Mouse (Mus musculus): ENCODE measurements around the gene 6030468B19Rik. TPM values are rescaled to one million over a fixed set of nuclear protein-coding genes. Genes with fewer than 3 reads are reported as not detected.

The 6030468B19Rik gene
- polyA plus RNA-seq, 1 experiment from 2014 or later: 0.65 TPM

- ATAC-seq (ENCODE audit: insufficient read depth, low FRiP score, low TSS enrichment): no peak
- Histone ChIP-seq H3K27me3 (ENCODE audit: control insufficient read depth, insufficient read depth, low read length) (no peaks in the 10 kb centered on the region), H3K36me3 (ENCODE audit: control insufficient read depth, insufficient read depth, low read length) (no peaks in the 10 kb centered on the region), H3K4me2 (ENCODE audit: low read depth) (no peak overlapping the region), H3K4me1 (ENCODE audit: control insufficient read depth, insufficient read depth, low read length) (peaks cover 6% of the 10 kb centered on the region; the same call in 1 of the 2 replicates), H3K27ac (ENCODE audit: low read depth, low read length) (no peak overlapping the region), H3K4me3 (ENCODE audit: low read depth, low read length) (no peak overlapping the region), H3K9ac (ENCODE audit: low read length) (no peak overlapping the region), H3K9me3 (ENCODE audit: control insufficient read depth, low read length) (no peaks in the 10 kb centered on the region)
- 24% methylated on average over 13 of the region's 13 CpGs for WGBS
- DNase-seq (ENCODE audit: low spot score): peak; percentile 30
Observed at GRCm38 (mm10) chr11:117836306-117836705, 38.8 kb downstream of the 6030468B19Rik start.

GRCm38 (mm10) chr11:117838572-117838971, 41.1 kb downstream of the 6030468B19Rik start:
- 75% methylated on average over 2 of the region's 2 CpGs for WGBS
- no peak overlapping the region for H3K4me2 ChIP-seq (ENCODE audit: low read depth)
- H3K4me3 ChIP-seq (ENCODE audit: low read depth, low read length): no peak overlapping the region
- ATAC-seq (ENCODE audit: insufficient read depth, low FRiP score, low TSS enrichment) (no peak), DNase-seq (ENCODE audit: low spot score) (no peak)
- H3K36me3 ChIP-seq (ENCODE audit: control insufficient read depth, insufficient read depth, low read length): no peaks in the 10 kb centered on the region
- H3K4me1 ChIP-seq (ENCODE audit: control insufficient read depth, insufficient read depth, low read length): no peaks in the 10 kb centered on the region
- no peak overlapping the region for H3K27ac ChIP-seq (ENCODE audit: low read depth, low read length)
- no peak overlapping the region for H3K9ac ChIP-seq (ENCODE audit: low read length)
- H3K9me3 ChIP-seq (ENCODE audit: control insufficient read depth, low read length): no peaks in the 10 kb centered on the region
- H3K27me3 ChIP-seq (ENCODE audit: control insufficient read depth, insufficient read depth, low read length): no peaks in the 10 kb centered on the region

- ATAC-seq (ENCODE audit: insufficient read depth, low FRiP score, low TSS enrichment): no peak
- Histone ChIP-seq H3K4me1 (ENCODE audit: control insufficient read depth, insufficient read depth, low read length) (no peaks in the 10 kb centered on the region), H3K27me3 (ENCODE audit: control insufficient read depth, insufficient read depth, low read length) (no peaks in the 10 kb centered on the region), H3K9ac (ENCODE audit: low read length) (no peak overlapping the region), H3K4me2 (ENCODE audit: low read depth) (no peak overlapping the region), H3K36me3 (ENCODE audit: control insufficient read depth, insufficient read depth, low read length) (no peaks in the 10 kb centered on the region), H3K27ac (ENCODE audit: low read depth, low read length) (no peak overlapping the region), H3K9me3 (ENCODE audit: control insufficient read depth, low read length) (no peaks in the 10 kb centered on the region), H3K4me3 (ENCODE audit: low read depth, low read length) (no peak overlapping the region)
- DNase-seq (ENCODE audit: low spot score): no peak
- 83% methylated on average over 1 of the region's 1 CpGs for WGBS
Observed at GRCm38 (mm10) chr11:117839021-117839420, 41.6 kb downstream of the 6030468B19Rik start.

GRCm38 (mm10) chr11:117840910-117841309, 43.5 kb downstream of the 6030468B19Rik start:
- H3K4me2 ChIP-seq (ENCODE audit: low read depth): no peak overlapping the region
- no peaks in the 10 kb centered on the region for H3K36me3 ChIP-seq (ENCODE audit: control insufficient read depth, insufficient read depth, low read length)
- no peaks in the 10 kb centered on the region for H3K27me3 ChIP-seq (ENCODE audit: control insufficient read depth, insufficient read depth, low read length)
- 50% methylated on average over 1 of the region's 1 CpGs for WGBS
- no peak overlapping the region for H3K9ac ChIP-seq (ENCODE audit: low read length)
- no peak overlapping the region for H3K27ac ChIP-seq (ENCODE audit: low read depth, low read length)
- DNase-seq (ENCODE audit: low spot score) (no peak), ATAC-seq (ENCODE audit: insufficient read depth, low FRiP score, low TSS enrichment) (no peak)
- no peak overlapping the region for H3K4me3 ChIP-seq (ENCODE audit: low read depth, low read length)
- no peaks in the 10 kb centered on the region for H3K4me1 ChIP-seq (ENCODE audit: control insufficient read depth, insufficient read depth, low read length)
- no peaks in the 10 kb centered on the region for H3K9me3 ChIP-seq (ENCODE audit: control insufficient read depth, low read length)

- no peak overlapping the region for H3K27ac ChIP-seq (ENCODE audit: low read depth, low read length)
- no peaks in the 10 kb centered on the region for H3K27me3 ChIP-seq (ENCODE audit: control insufficient read depth, insufficient read depth, low read length)
- H3K4me2 ChIP-seq (ENCODE audit: low read depth): no peak overlapping the region
- no peak overlapping the region for H3K4me3 ChIP-seq (ENCODE audit: low read depth, low read length)
- DNase-seq (ENCODE audit: low spot score) (no peak), ATAC-seq (ENCODE audit: insufficient read depth, low FRiP score, low TSS enrichment) (no peak)
- 92% methylated on average over 2 of the region's 2 CpGs for WGBS
- H3K9ac ChIP-seq (ENCODE audit: low read length): no peak overlapping the region
- H3K4me1 ChIP-seq (ENCODE audit: control insufficient read depth, insufficient read depth, low read length): peaks cover 3% of the 10 kb centered on the region; the same call in 1 of the 2 replicates
- no peaks in the 10 kb centered on the region for H3K36me3 ChIP-seq (ENCODE audit: control insufficient read depth, insufficient read depth, low read length)
- H3K9me3 ChIP-seq (ENCODE audit: control insufficient read depth, low read length): no peaks in the 10 kb centered on the region
Observed at GRCm38 (mm10) chr11:117843434-117843833, 46.0 kb downstream of the 6030468B19Rik start.

- Histone ChIP-seq H3K27me3 (ENCODE audit: control insufficient read depth, insufficient read depth, low read length) (no peaks in the 10 kb centered on the region), H3K4me2 (ENCODE audit: low read depth) (no peak overlapping the region), H3K4me3 (ENCODE audit: low read depth, low read length) (no peak overlapping the region), H3K27ac (ENCODE audit: low read depth, low read length) (no peak overlapping the region), H3K9ac (ENCODE audit: low read length) (no peak overlapping the region), H3K9me3 (ENCODE audit: control insufficient read depth, low read length) (no peaks in the 10 kb centered on the region), H3K36me3 (ENCODE audit: control insufficient read depth, insufficient read depth, low read length) (no peaks in the 10 kb centered on the region), H3K4me1 (ENCODE audit: control insufficient read depth, insufficient read depth, low read length) (peaks cover 9% of the 10 kb centered on the region; the same call in 1 of the 2 replicates)
- ATAC-seq (ENCODE audit: insufficient read depth, low FRiP score, low TSS enrichment): no peak
- 74% methylated on average over 2 of the region's 2 CpGs for WGBS
- DNase-seq (ENCODE audit: low spot score): no peak
Observed at GRCm38 (mm10) chr11:117844997-117845396, 47.5 kb downstream of the 6030468B19Rik start.

DNA sequence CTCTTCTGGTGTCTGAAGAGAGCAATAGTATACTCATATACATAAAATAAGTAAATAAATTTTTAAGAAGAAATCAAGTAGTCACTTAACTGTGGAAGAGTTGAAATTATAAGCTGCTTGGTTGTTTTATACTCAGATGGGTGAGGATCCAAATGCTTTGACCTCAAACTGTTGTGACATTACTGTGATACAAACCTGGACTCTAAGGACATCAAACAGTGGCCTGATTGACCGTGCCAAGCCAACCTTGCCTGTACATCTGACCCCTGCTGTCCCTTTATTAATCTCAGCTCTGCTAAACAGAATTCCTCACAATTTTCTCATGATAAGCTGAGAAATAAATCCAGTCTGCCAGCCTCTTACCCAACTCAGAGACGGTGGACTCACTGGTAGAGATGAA, 48.2 kb downstream of the 6030468B19Rik start:
- DNase-seq (ENCODE audit: low spot score) (no peak), ATAC-seq (ENCODE audit: insufficient read depth, low FRiP score, low TSS enrichment) (no peak)
- Histone ChIP-seq H3K4me2 (ENCODE audit: low read depth) (no peak overlapping the region), H3K4me3 (ENCODE audit: low read depth, low read length) (no peak overlapping the region), H3K4me1 (ENCODE audit: control insufficient read depth, insufficient read depth, low read length) (peaks cover 12% of the 10 kb centered on the region; the same call in 1 of the 2 replicates), H3K27ac (ENCODE audit: low read depth, low read length) (no peak overlapping the region), H3K27me3 (ENCODE audit: control insufficient read depth, insufficient read depth, low read length) (no peaks in the 10 kb centered on the region), H3K9me3 (ENCODE audit: control insufficient read depth, low read length) (no peaks in the 10 kb centered on the region), H3K36me3 (ENCODE audit: control insufficient read depth, insufficient read depth, low read length) (no peaks in the 10 kb centered on the region), H3K9ac (ENCODE audit: low read length) (no peak overlapping the region)
- 87% methylated on average over 2 of the region's 2 CpGs for WGBS

DNA sequence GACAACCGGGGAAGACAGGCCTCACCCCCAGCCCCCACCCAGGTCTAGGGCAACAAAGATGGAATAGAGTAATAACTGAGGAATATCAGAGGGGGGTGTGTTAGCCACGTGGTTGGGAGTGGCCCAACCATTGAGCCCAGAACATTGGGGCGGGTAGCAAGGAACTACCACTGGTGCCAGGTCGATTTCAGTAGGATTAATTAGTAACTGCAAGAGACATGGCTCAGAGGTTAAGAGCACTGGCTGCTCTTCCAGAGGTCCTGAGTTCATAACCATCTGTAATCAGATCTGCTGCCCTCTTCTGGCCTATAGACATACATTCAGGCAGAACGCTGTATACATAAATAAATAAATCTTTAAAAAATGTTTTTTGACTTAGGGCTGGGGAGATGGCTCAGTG, 49.2 kb downstream of the 6030468B19Rik start:
- H3K27ac ChIP-seq (ENCODE audit: low read depth, low read length): no peak overlapping the region
- no peaks in the 10 kb centered on the region for H3K27me3 ChIP-seq (ENCODE audit: control insufficient read depth, insufficient read depth, low read length)
- DNase-seq (ENCODE audit: low spot score) (no peak), ATAC-seq (ENCODE audit: insufficient read depth, low FRiP score, low TSS enrichment) (no peak)
- H3K4me3 ChIP-seq (ENCODE audit: low read depth, low read length): no peak overlapping the region
- H3K4me2 ChIP-seq (ENCODE audit: low read depth): no peak overlapping the region
- no peak overlapping the region for H3K9ac ChIP-seq (ENCODE audit: low read length)
- no peaks in the 10 kb centered on the region for H3K9me3 ChIP-seq (ENCODE audit: control insufficient read depth, low read length)
- 68% methylated on average over 5 of the region's 5 CpGs for WGBS
- H3K4me1 ChIP-seq (ENCODE audit: control insufficient read depth, insufficient read depth, low read length): peaks cover 12% of the 10 kb centered on the region; the same call in 1 of the 2 replicates
- no peaks in the 10 kb centered on the region; the same call in 1 of the 2 replicates for H3K36me3 ChIP-seq (ENCODE audit: control insufficient read depth, insufficient read depth, low read length)

GRCm38 (mm10) chr11:117847593-117848215, 50.2 kb downstream of the 6030468B19Rik start:
- Histone ChIP-seq H3K4me1 (ENCODE audit: control insufficient read depth, insufficient read depth, low read length) (peaks cover 12% of the 10 kb centered on the region; the same call in 1 of the 2 replicates), H3K9ac (ENCODE audit: low read length) (peak overlapping the region; percentile 62; the same call in 1 of the 2 replicates), H3K27ac (ENCODE audit: low read depth, low read length) (no peak overlapping the region), H3K36me3 (ENCODE audit: control insufficient read depth, insufficient read depth, low read length) (peaks cover under 1% of the 10 kb centered on the region), H3K9me3 (ENCODE audit: control insufficient read depth, low read length) (no peaks in the 10 kb centered on the region), H3K4me2 (ENCODE audit: low read depth) (no peak overlapping the region), H3K4me3 (ENCODE audit: low read depth, low read length) (no peak overlapping the region), H3K27me3 (ENCODE audit: control insufficient read depth, insufficient read depth, low read length) (no peaks in the 10 kb centered on the region)
- ATAC-seq (ENCODE audit: insufficient read depth, low FRiP score, low TSS enrichment) (no peak), DNase-seq (ENCODE audit: low spot score) (no peak)
- WGBS: 81% methylated on average over 7 of the region's 7 CpGs

All from neural tube, embryonic 11.5 days (tissue).